Mouse (Mus musculus) hematopoietic stem cell, adult 5-6 weeks (primary cell): ENCODE data around the gene Pou3f3. TPM values are rescaled to one million over a fixed set of nuclear protein-coding genes. Genes with fewer than 3 reads are reported as not detected.

ENCODE experiments used
- ATAC-seq, 2 experiments: fragments of 125-278 bp in 1 of 2; replicated peaks in 1 of 2; 2 replicates each; pipeline ENCODE4 v1.8.0; 2016 to 2017; ENCODE audit warnings: inconsistent platforms in 2 of 2, mild to moderate bottlenecking in 2 of 2, moderate number of reproducible peaks in 2 of 2, low read depth in 1 of 2, moderate TSS enrichment in 1 of 2; ENCODE audit not compliant: low FRiP score in 2 of 2, poor library complexity in 2 of 2, severe bottlenecking in 2 of 2, insufficient read depth in 1 of 2, low TSS enrichment in 1 of 2
- total RNA-seq: library from RNA; stranded (forward); fragments of 172-1452, 232-1000 nt; gene quantifications from 2 replicates; pipeline ENCODE4 v1.2.3, GENCODE M21; 2017

Gene Pou3f3
- total RNA-seq: not detected in 2 replicates

DNA sequence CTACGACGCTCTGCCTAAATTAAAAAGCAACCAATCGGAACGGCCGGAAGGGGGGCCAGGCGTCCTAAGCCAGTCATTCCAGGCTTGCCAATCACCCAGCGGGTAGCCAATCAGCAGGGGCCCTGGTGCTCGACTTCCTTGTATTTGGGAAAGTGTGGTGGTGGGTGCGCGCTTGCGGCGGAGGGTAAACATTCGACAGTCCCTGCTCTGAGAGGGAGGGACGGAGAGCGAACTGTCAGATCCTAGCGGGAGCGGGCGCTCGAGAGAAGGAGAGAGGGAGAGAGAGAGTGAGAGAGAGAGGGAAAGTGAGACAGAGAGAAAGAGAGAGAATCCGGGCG, at the start of gene Pou3f3:
TSS of gene Pou3f3 (plus strand) at position 191 of the 338 bp plus-strand sequence.
- no peak for ATAC-seq

DNA sequence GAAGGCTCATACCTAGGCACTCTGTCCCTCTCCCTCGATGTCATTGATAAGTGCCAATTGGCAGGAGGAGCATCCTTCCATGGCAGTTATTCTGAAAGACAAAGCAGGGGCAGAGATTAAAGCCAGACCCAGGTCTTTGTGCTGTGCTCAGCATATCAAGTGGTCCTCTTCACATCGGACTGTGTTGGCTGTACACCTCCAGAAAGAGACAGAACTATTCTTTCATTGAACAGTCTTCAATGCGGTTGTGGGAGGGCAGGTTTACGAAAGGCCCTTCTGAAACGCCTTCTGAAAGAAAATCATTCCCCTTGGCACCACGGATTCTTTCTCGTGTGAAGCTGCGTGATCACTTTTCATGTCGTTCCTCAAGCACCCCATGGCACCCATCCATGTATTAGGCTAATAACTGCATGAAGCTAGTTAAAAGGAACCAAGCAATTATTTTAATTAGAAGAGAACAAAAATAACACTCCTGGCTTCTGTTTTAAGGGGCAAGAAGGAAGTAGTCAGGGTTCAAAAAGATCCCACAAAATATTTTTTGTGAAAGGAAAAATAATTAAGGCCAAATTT, 47.1 kb upstream of the Pou3f3 start:
- no peak for ATAC-seq

DNA sequence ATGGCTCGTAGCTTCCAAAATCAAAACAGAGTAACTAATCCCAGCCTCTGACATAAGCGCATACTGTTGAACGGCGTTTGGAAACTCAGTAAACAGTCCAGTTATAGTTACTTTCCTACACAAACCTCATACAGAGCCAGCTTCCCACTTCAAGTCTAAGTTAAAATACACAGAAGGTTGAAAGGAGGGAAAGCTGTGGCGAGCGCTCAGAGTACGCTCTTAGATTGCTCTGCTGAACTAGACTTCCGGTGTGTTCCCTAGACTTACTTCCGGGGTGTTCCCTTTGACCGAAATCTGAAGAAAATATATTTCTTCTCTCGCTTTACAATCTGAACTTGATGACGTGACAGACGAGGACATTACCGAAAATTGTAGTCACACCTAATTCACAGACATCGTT, 44.1 kb upstream of the Pou3f3 start:
- no peak for ATAC-seq

DNA sequence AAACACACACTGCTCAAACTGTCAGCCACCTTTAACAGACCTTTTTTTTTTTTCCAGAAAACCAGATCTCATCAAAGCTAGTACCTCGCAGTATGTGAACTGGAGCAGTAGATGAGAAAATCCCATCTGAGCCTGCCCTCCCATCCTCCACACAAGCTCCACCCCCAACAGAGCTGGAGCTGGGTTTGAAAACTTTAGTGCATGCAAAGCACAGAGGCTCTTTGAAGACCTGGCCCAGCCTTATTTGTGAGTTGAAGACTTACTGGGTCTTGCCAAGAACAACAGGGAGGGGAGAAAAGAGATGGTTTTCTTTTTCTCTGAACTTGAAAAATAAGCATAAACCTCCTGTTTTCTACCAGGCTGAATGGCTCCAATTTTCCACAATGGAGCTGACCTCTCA, 28.0 kb upstream of the Pou3f3 start:
- no peak for ATAC-seq

DNA sequence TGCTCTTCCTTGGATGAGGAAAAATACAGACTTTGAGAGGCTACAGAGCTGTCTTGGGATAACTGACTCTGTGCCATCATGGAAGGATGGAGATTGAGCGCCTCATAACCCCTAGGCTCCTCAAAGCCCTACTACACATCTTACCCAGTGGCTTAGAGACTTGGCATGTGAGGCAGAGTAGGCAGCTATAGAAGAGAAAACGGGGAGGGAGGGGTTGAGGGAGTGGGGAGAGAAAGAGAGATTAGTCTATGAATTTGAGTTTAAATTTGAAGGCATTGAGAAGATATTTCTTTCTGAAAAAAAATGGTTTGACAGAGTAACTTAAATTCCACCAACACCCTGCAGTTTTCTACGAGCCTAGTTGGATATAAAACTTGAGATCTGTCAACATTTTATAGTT, 14.9 kb upstream of the Pou3f3 start:
- no peak for ATAC-seq

DNA sequence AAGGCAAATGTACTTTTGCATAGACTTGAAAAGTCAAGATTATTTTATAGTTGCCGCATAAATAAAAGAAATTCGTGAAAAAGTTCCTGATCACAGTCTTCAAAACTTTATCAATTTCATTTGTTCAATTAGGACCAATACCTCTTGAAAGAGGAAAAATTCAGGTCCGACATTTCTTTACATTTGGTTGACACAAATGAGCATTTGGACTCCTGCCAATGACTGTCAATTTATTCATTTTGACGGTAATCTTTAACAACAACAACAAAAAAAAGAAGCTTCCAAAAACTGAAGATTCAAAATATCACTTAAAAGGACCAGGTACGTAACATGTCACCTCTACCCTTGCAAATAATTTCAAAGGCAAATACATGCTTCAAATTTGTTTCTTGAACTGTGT, 13.8 kb upstream of the Pou3f3 start:
- no peak for ATAC-seq

DNA sequence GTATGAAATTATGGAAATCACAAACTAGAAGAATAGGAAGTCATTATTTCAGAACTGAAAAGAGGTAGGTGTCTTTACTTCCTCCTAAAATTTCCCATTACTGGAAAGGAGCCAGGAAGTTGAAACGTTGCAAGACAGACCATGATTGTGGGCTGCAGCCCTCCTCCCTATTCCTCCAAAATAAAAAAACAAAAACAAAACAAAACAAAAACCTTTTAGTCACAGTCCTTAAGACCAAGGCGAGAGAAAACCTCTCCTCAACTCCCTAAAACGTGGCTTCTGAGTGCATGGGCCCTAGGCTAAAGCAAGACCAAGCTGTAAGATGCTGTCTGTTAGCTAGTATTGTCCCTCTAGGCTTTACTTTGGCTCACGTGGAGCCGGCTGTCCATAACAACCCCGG, 11.7 kb upstream of the Pou3f3 start:
- ATAC-seq: no peak

DNA sequence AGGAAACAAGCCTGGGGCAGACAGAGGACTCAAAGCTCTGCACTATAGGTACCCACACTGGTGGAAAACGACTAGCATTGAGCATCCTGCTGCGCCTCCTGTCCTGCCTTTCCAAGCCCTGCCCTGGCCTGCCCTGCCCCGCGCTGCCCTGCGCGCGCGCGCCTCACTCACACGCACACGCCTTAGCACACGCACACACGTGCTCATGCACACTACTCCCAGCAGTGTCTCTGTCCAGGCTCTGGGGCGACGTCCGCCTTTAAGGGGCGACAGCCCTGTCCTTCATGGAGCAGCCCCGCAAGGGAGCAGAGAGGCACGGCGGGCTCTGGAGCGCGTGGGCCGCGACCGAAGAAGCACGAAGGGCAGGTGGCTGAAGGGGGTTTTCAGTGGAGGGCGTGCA, 11.2 kb upstream of the Pou3f3 start:
- no peak for ATAC-seq

DNA sequence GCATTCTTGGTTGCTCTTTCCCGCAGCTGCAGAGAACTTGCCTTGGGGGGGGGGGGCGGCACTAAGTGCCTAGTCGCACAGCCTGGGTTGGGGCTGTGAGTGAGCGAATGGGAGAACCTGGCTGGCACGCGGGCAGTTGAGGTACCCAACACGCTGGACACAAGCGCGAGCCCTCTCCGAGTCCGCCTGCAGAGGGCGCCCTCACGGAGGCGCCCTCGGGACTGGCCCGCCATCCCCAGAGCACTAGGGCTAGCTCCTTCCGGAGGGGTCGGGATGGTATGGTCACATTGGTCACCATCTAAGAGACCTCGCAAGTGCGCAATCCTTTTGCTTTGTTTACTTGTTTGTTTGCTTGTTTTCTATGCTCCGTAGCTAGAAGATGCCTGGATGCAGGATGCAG, 10.8 kb upstream of the Pou3f3 start:
- ATAC-seq: no peak

DNA sequence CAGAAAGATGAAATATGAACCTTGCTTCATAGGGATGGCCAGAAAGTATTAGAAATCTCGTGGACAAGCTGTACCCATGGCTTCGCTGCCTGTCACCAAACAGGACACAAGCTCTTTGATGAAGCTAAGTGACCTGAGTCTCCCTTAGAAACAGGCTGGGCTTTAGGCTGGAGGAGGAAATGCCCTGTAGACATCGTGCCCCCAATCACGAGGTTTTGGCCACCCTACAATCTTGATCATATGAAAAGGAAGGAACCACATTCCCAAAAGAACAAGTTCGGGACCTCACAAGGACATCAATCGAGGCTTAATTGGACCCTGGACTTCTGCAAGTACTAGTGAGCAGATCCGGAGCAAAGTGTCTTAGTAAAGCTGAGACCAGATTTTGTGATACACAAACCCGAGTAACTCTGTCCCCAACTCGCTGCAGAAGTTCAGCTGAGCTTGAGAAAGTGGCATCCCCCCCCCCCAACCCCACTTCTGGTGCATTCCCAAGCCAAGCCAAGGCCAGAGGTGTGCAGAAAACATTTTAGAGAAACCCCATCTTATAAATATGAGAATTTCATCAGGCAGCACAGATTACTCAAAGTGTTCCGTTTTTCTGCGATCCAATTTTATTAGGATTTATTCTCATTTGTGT, 10.1 kb upstream of the Pou3f3 start:
- ATAC-seq: no peak

DNA sequence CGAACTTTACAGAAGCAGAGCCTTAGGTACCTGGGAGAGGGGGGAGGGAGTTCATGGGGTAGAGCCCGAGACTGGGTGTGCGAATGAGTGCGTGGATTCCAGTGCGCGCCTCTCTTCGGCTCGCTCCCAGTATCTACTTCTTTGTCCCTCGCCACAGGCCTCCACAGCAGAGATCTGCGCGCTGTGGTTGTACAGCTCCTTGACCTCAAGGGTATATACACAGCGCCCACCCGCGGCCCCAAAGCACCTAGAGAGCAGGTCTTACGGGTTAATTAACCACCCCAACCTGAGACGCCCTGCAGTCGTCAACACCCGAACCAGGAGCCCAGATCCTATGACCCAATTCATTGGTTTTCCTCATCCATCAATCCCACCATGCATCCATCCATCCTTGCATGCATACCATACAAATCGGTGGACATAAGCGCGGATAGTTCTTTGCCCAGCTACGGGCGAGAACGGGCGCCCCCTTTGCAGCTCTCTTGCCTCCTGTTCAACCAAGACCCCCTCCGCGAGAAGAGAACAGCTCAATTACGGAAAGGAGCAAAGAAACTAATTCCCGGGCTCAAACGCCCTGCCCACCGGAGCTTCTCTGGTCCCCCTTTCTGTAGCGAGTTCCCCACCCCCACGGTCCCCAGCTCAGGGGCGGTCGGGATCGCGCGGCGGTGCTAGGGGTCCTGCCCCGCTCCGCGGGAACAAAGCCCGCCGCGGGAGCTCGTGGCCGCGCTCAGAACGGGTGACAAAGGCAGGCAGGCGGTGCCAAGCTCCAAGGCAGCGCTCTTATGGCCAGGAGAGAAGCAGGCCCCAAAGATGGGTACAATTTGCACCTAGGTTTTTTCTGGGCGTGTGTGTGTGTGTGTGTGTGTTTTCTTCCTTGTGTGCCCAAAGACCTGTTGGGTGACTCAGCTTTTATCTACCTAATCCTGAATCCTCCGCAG, 9.1 kb upstream of the Pou3f3 start:
- ATAC-seq: 0 out of 4 replicates have a peak, but pooled peaks of 1 of the 2 experiments have one; percentile 3

DNA sequence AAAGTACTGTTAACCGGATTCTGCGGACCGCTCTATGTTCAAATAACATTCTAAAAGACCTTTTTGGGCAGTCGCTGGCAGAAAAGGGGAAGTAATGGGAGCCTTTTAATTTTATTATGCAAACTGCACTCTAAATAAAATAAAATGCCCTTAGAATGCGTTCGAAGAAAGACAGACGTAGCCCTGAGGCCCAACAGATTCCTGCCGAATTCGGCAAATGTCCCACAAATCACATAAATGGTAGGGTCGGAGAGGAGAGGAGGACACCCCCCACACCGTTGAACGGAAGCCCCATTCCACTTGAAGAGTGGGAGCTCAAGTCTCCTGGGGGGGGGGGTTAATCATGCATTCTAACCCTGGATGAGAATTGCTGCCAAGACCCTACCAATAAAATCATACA, 8.3 kb upstream of the Pou3f3 start:
- 0 out of 4 replicates have a peak, but pooled peaks of 1 of the 2 experiments have one; percentile 28 for ATAC-seq

DNA sequence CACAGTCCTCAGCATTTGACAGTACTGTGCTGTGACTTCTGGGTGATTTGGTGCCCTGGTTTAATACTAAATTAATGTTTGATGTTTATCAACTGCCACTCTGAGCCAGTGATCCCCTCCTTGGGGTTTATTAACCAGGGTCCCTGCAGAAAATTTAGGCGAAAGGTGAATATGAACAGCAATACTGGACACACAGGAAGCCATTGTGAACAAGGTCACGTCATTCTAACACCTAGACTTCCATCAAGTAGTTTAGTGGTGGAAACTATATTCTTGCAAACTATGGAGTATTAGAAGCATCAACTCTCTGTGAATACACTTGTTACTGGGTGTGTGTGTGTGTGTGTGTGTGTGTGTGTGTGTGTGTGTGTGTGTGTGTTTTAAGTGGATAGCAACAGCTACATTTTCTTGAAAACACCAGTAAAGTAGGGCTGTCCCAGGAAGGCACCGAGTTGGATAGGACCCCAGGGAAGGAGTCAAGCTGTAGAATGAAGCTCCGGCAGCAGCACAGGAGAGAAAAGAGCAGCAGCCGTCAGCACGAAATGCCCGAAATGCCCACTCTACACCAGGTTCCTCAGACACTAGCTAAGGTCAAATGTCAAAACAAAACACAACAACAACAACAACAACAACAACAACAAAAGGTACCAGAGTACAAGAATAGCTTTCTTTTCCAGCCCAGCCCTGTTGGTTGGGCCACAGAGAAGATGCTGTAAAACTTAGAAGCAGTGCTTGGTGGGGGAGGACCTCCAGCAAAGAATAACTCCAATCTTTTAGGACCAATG, 7.6 kb upstream of the Pou3f3 start:
- ATAC-seq: no peak

DNA sequence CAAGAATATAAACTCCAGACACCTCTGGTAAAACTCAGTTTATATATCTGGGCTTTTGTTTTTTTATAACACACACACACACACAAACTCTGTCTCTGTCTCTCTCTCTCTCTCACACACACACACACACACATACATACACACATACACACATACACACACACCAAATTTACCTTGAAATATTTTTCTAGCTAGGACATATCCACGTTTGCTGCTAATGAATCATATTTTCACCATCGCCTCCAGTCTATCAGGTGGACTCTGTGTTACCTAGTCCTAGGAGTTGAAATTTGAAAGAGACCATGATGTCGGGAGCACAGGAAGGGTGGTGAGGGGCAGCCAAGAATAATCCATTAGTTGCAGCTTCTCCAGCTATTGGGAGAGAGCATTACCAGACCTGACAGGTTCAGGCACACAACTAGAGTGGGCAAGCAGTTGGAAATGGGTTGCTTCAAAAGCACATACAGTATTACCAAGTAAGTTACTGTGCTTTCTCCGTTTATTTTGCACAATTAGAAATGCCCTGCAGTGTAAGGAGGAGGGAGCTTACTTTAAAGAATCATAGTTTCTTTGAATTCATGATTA, 6.9 kb upstream of the Pou3f3 start:
- ATAC-seq: no peak

DNA sequence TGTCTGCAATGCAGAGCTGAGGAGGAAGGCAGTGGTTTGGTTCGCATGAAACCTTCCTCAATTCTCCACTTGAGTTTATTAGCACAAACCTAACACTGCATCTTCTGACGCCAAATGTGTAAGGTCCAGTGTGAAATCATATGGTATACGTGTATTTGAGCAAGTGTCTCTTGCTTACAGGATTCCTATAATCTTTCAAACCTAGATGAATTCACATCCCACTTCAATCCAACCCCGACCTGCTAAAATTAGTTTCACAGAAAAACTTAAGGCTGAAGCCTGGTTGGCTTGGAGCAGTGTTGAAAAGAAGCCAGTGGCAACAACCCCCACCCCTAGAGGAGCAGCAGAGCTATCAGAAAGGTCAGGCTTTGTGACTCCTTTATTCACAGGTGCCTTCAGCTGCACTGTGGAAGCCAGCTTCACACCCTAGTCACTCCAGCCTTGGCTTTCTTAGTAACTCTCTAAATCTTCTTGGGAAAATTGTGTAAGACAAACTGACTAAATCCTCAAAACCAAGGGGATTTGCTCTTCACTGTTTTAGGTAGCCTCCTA, 5.5 kb upstream of the Pou3f3 start:
- ATAC-seq: no peak

DNA sequence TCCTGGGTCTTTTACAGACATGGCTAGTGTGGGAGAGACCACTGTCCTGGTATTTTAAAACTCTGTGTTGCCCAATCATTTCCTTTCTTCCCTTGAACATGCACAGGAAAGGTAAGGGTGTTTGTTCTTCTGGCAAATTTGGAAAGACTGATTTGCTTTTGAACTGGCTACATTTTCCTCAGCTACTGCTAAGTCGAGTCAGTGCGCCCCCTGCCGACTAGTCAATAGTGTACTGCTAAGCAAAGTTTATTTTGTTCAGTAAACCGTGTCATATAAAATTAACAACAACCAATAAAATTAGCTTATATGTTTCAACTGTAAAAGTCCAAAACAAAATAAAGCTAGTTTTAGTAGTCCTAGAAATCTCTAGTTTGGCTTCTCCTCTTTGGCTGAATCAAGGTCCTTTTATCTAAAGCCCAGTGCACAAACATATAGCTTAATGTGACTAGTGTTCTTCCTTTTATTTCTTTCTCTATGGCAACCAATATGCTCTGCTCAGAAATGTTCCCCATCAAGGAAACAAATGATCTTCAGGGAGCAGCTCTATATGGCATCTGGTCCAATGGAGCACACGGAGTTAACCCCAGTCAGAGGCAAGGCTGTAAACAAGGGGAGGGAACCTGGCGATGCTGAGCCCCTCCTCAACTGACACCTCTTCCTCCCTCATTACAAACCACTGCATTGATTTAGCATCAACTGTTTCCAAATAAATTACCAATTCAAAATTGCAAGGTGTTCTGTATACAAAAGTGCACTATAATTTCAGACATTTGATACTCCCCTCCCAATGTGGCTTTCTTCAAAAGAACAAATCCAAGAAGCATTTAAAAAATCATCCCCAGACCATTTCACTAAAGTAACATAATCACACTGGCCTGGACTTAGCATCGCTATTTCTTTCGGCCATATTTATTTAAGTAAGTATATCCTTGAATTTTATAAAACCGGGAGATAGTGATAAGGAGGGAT, 4.1 kb upstream of the Pou3f3 start:
- ATAC-seq: no peak
